Mouse (Mus musculus): ENCODE data around the gene Zfp109.

Zfp109 gene

GRCm38 (mm10) chr7:24208282-24208886 is 29.0 kb downstream of the Zfp109 start:
- DNase-seq (ENCODE audit: low read depth, low spot score): no peak

DNA sequence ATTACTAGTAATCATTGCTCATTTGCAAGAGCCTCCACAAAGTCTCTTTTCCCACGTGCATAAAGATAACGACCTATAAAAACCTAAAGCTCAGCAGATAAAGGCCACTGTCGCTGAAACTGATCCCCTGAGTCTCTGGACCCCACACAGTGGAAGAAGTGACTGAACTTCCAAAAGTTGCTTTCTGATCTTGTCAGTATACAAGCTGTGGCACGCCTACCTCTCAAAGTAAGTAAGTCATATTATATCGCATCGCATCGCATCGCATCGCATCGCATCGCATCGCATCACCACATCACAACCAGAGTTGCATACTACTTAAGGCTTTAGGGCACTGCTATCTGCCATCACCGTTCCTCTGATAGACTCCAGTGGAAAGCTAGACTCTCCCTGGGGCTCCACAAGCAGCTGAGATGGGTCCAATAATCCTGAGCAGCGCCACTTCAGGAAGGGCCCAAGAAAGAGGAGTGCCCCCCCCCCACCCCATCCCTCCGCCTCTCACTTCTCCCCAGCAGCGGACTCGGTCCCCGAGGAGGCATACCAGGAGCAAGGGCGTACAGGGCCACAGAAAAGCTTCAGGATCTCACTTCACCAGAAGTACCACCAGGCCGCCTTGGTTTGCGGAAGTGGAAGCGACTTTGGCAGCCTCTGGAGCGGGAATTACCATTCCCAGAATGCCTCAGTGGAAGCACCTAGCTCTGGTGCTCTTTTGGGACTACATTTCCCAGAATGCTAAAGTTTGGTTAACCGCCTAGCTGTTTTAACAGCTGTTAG is 29.7 kb downstream of the Zfp109 start:
- peak; percentile 68 for DNase-seq (ENCODE audit: low read depth, low spot score)

DNA sequence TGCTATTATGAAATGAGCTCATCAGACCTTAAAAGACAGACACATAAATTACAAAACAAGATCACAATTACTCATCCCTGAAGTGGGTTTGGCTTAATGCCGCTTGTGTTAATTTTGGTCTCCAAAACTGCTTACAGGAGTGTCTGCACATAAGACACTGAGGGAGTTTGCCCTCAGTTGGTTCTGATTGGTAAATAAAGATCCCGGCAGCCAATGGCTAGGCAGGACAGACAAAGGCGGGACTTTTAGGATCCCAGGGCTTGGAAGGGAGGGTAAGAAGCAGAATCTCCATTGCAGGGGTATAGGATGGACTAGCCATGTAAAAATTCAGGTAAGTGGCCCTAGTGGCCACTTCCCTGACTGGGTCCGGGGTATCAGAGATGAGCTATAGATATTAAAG is 40.4 kb downstream of the Zfp109 start:
- DNase-seq (ENCODE audit: low read depth, low spot score): no peak

GRCm38 (mm10) chr7:24193157-24193556 is 44.2 kb downstream of the Zfp109 start:
- no peak for DNase-seq (ENCODE audit: low read depth, low spot score)

DNA sequence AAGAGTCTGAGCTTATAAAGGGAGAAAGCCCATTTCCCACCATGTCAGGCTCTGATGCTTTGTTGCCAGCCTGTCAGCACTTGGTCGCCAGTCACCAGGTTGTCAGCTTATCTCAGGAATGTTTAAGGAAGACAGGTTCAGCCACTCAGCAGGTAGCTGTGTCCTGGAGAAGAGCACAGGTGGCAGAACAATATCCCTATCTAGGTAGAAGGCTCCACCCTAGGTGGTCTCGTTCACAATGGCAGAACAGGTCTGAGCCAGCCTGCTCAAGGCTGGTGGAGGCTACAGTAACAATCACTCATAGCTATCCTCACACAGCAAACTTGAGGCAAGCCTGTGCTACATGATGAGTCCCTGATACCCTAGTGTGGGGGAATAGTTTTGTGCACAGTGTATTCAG is 46.0 kb downstream of the Zfp109 start:
- DNase-seq (ENCODE audit: low read depth, low spot score): no peak

DNA sequence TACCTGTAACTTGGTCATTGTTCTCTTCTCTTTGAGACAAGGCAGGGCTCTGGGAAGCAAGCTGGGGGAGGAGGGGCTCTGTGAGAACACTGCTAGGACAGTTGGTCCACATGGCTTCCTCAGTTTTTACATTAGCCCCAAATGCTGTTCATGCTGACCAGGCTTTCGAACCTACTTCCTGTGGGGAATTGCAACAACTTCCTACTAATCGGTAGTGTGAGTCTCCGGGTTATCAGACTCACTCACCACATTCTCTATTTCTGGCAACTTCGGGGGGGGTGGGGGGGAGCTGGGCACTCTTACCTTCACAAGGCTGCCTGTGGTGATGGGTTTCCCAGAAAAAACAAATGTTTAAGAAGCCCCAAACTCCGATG is 47.8 kb downstream of the Zfp109 start:
- no peak for DNase-seq (ENCODE audit: low read depth, low spot score)

DNA sequence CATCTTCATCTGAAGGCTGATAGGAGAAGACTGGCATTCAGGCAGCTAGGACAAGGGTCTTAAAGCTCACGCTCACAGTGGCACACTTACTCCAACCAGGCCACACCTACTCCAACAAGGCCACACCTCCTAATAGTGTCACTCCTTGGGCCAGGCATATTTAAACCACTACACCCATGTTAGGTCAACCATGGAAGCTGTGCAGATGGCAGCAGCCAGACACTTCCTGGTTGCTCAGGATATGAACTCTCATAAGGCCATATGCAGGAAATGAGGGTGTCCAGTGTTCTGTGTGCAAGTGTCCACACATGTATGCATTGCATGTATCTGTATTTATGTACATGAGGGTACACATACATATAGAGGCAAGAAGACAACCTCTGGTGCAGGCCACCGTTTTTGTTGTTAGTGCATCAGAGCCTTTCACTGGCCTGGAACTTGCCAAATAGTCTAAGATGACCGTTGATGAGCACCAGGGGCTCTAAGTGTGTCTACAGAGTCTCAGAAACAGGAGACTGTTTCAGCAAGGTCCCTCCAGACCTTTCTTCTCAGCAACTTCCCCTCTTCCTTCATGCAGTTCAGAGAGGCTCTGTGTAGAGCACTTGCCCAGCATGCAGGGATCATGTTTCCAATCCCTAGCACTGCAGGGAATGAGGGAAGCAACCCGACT is 48.3 kb downstream of the Zfp109 start:
- no peak for DNase-seq (ENCODE audit: low read depth, low spot score)

- no peak for DNase-seq (ENCODE audit: low read depth, low spot score)
These were observed 49.7 kb downstream of the Zfp109 start for GRCm38 (mm10) chr7:24187611-24188010.

All from embryo, embryonic 11.5 days (tissue).